Mouse (Mus musculus) embryonic stem cell, embryonic (primary cell): Measurements from ENCODE around the gene Ikzf4.

Experiments used
- CTCF ChIA-PET, 4 experiments: fragments of 300-600 bp in 2 of 4; fragments of 350-600 bp in 2 of 4; sonication (Branson Sonifier 250); formaldehyde crosslinking; loops; one replicate each; lab custom pipeline; 2022; ENCODE audit warnings: inconsistent platforms in 2 of 4; lab: Charles Lee
- POLR2A ChIA-PET, 4 experiments: fragments of 300-600 bp in 2 of 4; fragments of 350-600 bp in 2 of 4; sonication (Branson Sonifier 250); formaldehyde crosslinking; loops; one replicate each; lab custom pipeline; 2022; ENCODE audit warnings: antibody characterized with exemption in 4 of 4, inconsistent platforms in 1 of 4; lab: Charles Lee

Ikzf4 gene

GRCm38 (mm10) chr10:128602470-128603128, 43.2 kb downstream of the Ikzf4 start:
- POLR2A ChIA-PET: interaction anchor here in 2 of 4 experiments (0.6 to 9.1 kb wide), 18 partner anchors 9 to 304 kb away, joined by 3 to 76 read pairs (median 4); partner anchors contain the start of genes Esyt1 (in 2 of the 2), Cdk2 (in 1 of the 2), Myl6 (in 1 of the 2) and Pan2 (in 1 of the 2)
- CTCF ChIA-PET: interaction anchor here (0.6 to 2.4 kb wide), 6 partner anchors 10 to 47 kb away, joined by 3 to 8 read pairs (median 4); no protein-coding TSS in a partner anchor

GRCm38 (mm10) chr10:128601499-128601898, 44.3 kb downstream of the Ikzf4 start:
- CTCF ChIA-PET: interaction anchor here (0.6 to 2.4 kb wide), 10 partner anchors 9 to 95 kb away, joined by 3 to 8 read pairs (median 6); partner anchors contain the start of genes Erbb3 (in 1 of the 4), Rab5b (in 1 of the 4) and Suox (in 1 of the 4)
- POLR2A ChIA-PET: interaction anchor here in 3 of 4 experiments (0.7 to 9.1 kb wide), 19 partner anchors 8 to 878 kb away, joined by 3 to 76 read pairs (median 5); partner anchors contain the start of genes Pa2g4 (in 2 of the 3), Erbb3 (in 1 of the 3), Esyt1 (in 1 of the 3) and Rps26 (in 1 of the 3)

GRCm38 (mm10) chr10:128598476-128598875, 47.3 kb downstream of the Ikzf4 start:
- CTCF ChIA-PET: interaction anchor here in 2 of 4 experiments (0.6 to 0.7 kb wide), 4 partner anchors 14 to 505 kb away, joined by 4 read pairs; no protein-coding TSS in a partner anchor

DNA sequence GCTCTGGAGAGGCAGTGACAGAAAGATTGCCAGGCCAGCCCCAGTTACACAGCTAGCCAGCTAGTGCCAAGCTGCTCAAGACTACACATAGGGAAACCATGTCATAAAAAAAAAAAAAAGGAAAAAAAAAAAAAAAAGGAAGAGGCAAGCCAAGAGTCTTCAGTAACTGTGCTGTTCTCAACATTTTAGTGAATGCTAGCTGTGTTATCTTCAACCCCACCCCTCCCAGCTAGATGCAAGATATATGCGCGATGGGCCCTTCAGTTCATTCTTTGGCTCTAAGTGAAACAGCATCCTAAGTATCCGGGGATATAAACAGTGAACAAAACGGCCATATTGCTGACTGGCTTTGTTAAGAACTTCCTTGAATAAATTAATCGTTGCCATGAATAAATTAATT, 53.0 kb downstream of the Ikzf4 start:
- ChIA-PET POLR2A (interaction anchor here in 3 of 4 experiments (0.6 to 5.3 kb wide), 14 partner anchors 8 to 323 kb away, joined by 3 to 28 read pairs (median 4); partner anchors contain the start of genes Nabp2 (in 1 of the 3), Pa2g4 (in 1 of the 3), Rnf41 (in 1 of the 3) and Stat2 (in 1 of the 3)), CTCF (interaction anchor here in 3 of 4 experiments (0.6 to 1.0 kb wide), 8 partner anchors 8 to 271 kb away, joined by 3 to 12 read pairs (median 4); no protein-coding TSS in a partner anchor)

More at GRCm38 (mm10) chr10:128598476-128598875, 47.3 kb downstream of the Ikzf4 start:
- POLR2A ChIA-PET: interaction anchor here in 3 of 4 experiments (0.6 to 9.1 kb wide), 5 partner anchors 25 to 100 kb away, joined by 3 to 76 read pairs (median 4); partner anchors contain the start of genes Esyt1 (in 1 of the 3), Myl6b (in 1 of the 3), Pa2g4 (in 1 of the 3) and Rps26 (in 1 of the 3)

GRCm38 (mm10) chr10:128591436-128591835, 54.4 kb downstream of the Ikzf4 start:
- ChIA-PET CTCF (interaction anchor here in 2 of 4 experiments (1.1 to 1.2 kb wide), 2 partner anchors 21 to 25 kb away, joined by 3 to 4 read pairs; partner anchors contain the start of gene Pa2g4 (in 1 of the 2)), POLR2A (interaction anchor here in 3 of 4 experiments (1.3 to 5.3 kb wide), 5 partner anchors 10 to 44 kb away, joined by 4 to 28 read pairs (median 5); partner anchors contain the start of genes Pa2g4 (in 1 of the 3) and Zc3h10 (in 1 of the 3))

GRCm38 (mm10) chr10:128590193-128590690, 55.5 kb downstream of the Ikzf4 start:
- ChIA-PET POLR2A (interaction anchor here (0.5 to 5.3 kb wide), 29 partner anchors 11 to 333 kb away, joined by 3 to 28 read pairs (median 4); partner anchors contain the start of genes Pa2g4 (in 3 of the 4), Zc3h10 (in 2 of the 4), Coq10a (in 1 of the 4) and Esyt1 (in 1 of the 4)), CTCF (interaction anchor here (0.5 to 2.3 kb wide), 55 partner anchors 9 to 1755 kb away, joined by 3 to 14 read pairs (median 4); partner anchors contain the start of genes Nabp2 (in 2 of the 4), Pa2g4 (in 2 of the 4), Rnf41 (in 2 of the 4) and Ankrd52 (in 1 of the 4))

DNA sequence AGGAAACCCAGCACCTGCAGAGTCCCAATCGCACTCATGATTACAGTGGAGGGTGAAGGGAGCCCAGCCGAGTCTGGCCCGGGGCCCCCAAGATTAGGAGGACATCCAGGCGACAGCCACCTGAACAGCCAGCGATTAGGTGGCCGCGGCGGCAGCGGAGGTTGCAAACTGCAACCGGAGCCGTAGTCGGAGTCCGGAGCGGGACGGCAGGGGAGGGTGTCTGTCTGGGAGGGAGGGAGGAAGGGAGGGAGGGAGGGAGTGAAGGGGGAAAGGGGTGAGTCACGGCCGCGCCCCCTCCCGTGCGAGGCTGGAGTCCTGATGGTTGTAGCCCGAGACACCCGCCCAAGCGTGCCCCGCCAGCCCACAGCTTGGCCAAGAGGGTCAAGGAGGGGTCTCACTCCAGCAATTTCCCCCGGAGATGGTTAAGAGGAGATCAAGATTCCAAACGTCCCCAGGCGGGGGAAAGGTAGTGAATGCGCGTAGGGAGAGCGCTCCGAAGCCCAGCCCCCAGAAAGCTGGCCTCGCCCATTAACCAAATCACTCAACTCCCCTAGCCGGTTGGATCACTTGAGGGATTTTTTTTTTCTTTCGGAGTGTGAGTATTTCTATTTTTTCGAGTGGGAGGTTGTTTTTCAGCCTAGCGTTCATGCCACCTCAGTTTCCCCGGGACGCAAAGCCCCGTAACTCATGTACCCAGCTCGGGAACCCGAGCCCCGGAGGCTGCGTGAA, 56.2 kb downstream of the Ikzf4 start, which contains the start of gene Erbb3:
Gene Erbb3 (minus strand): TSS at position 189 of the 729 bp plus-strand sequence.
- CTCF ChIA-PET: interaction anchor here (0.5 to 2.3 kb wide), 50 partner anchors 10 to 1756 kb away, joined by 3 to 14 read pairs (median 4); partner anchors contain the start of genes Nabp2 (in 2 of the 4), Pa2g4 (in 2 of the 4), Rnf41 (in 2 of the 4) and Ankrd52 (in 1 of the 4)

GRCm38 (mm10) chr10:128588775-128589463, 56.9 kb downstream of the Ikzf4 start:
- ChIA-PET CTCF (interaction anchor here in 1 of 4 experiments (1.9 to 2.3 kb wide), 3 partner anchors 16 to 178 kb away, joined by 9 to 14 read pairs (median 10); partner anchors contain the start of genes Nabp2, Pa2g4 and Rnf41), POLR2A (interaction anchor here in 2 of 4 experiments (0.6 to 5.3 kb wide), 8 partner anchors 11 to 63 kb away, joined by 3 to 28 read pairs (median 8); partner anchors contain the start of genes Pa2g4 (in 2 of the 2), Esyt1 (in 1 of the 2) and Zc3h10 (in 1 of the 2))

More for the DNA sequence above, 56.2 kb downstream of the Ikzf4 start, which contains the start of gene Erbb3:
- POLR2A ChIA-PET: interaction anchor here (0.5 to 5.3 kb wide), 29 partner anchors 12 to 333 kb away, joined by 3 to 28 read pairs (median 4); partner anchors contain the start of genes Pa2g4 (in 3 of the 4), Zc3h10 (in 2 of the 4), Esyt1 (in 1 of the 4) and Rab5b (in 1 of the 4)

DNA sequence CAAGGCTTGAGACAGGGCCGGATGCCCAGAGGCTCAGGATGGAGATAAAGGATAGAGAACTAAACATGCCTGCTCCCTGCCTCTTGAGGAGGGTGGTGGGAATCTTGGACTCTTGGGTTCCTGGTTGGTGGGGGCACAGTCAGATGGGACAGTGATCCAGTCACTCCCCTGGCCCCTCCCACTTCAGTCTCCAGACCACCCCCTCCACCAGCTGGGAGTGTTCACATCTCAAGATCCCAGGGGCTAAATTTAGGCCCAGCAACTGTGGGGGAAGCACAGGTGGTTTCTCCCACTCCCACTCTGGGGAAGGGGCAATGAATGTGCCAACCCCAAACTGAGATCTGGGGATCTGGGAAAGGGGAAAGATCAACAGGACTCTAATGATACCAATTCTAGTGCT, 57.7 kb downstream of the Ikzf4 start:
- CTCF ChIA-PET: interaction anchor here in 1 of 4 experiments (1.2 kb wide), 1 partner anchor 25 kb away, joined by 3 read pairs; no protein-coding TSS in a partner anchor
- POLR2A ChIA-PET: interaction anchor here in 3 of 4 experiments (0.6 to 5.3 kb wide), 8 partner anchors 12 to 126 kb away, joined by 3 to 28 read pairs (median 5); partner anchors contain the start of gene Pa2g4 (in 3 of the 3)

DNA sequence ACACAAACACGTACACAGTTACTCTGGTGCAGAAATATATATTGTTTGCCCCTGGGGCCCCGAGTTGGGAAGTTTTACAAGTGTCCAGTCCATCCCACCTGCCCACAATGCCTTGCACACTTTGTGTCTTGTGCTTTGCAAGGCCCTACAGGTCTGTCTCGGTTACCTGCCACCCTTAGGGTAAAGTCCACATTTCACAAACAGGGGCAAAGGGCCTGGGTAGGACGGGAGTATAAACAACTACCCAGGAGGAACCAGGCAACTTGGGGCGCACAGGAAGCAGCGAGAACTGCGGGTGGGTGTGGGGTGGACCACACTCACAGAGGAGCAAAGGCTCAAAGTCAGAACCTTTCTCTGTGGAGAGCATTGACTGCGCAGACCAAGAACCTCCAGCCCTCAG, 58.1 kb downstream of the Ikzf4 start:
- ChIA-PET CTCF (interaction anchor here in 1 of 4 experiments (1.2 kb wide), 1 partner anchor 25 kb away, joined by 3 read pairs; no protein-coding TSS in a partner anchor), POLR2A (interaction anchor here in 3 of 4 experiments (1.0 to 3.0 kb wide), 12 partner anchors 11 to 126 kb away, joined by 3 to 16 read pairs (median 5); partner anchors contain the start of genes Pa2g4 (in 3 of the 3), Rab5b (in 1 of the 3) and Zc3h10 (in 1 of the 3))

- ChIA-PET POLR2A (interaction anchor here in 3 of 4 experiments (0.5 to 3.0 kb wide), 23 partner anchors 9 to 496 kb away, joined by 3 to 16 read pairs (median 4); partner anchors contain the start of genes Pa2g4 (in 3 of the 3), Zc3h10 (in 2 of the 3), Baz2a (in 1 of the 3) and Cdk2 (in 1 of the 3)), CTCF (interaction anchor here in 3 of 4 experiments (0.6 to 1.2 kb wide), 5 partner anchors 12 to 496 kb away, joined by 3 to 4 read pairs (median 3); partner anchors contain the start of gene Baz2a (in 1 of the 3))
These were observed 58.7 kb downstream of the Ikzf4 start for GRCm38 (mm10) chr10:128587120-128587519.

- CTCF ChIA-PET: interaction anchor here in 3 of 4 experiments (0.6 to 1.1 kb wide), 5 partner anchors 12 to 496 kb away, joined by 3 to 4 read pairs (median 3); partner anchors contain the start of gene Baz2a (in 1 of the 3)
- POLR2A ChIA-PET: interaction anchor here (0.6 to 3.0 kb wide), 21 partner anchors 9 to 495 kb away, joined by 3 to 16 read pairs (median 4); partner anchors contain the start of genes Pa2g4 (in 3 of the 4), Zc3h10 (in 2 of the 4), Baz2a (in 1 of the 4) and Rab5b (in 1 of the 4)
These were observed 59.2 kb downstream of the Ikzf4 start for GRCm38 (mm10) chr10:128586546-128586945.

DNA sequence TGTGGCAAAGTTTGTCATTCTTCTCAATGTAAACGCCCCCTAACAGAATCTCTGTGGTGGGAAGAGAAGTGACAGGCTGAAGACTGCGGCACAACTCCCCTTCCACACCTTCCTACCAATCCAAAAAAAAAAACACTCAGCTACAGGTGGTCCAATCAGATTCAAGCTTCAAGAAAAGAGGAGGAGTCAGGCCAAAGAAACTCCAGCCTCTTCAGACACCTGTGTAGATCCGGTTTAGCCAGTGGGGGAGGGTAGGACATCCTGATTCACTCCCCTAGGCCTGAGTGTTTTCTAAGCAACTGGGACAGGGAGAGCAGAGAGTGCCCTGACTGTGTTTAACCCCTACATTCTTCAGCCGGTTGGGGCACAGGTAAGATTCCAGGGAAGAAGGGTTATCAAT, 61.4 kb downstream of the Ikzf4 start:
- ChIA-PET POLR2A (interaction anchor here in 3 of 4 experiments (0.5 to 3.7 kb wide), 89 partner anchors 9 to 639 kb away, joined by 3 to 88 read pairs (median 4); partner anchors contain the start of genes Pa2g4 (in 3 of the 3), Zc3h10 (in 3 of the 3), Cnpy2 (in 2 of the 3) and Esyt1 (in 2 of the 3)), CTCF (interaction anchor here (0.5 to 2.8 kb wide), 28 partner anchors 10 to 329 kb away, joined by 3 to 13 read pairs (median 5); partner anchors contain the start of genes Esyt1 (in 1 of the 4), Myl6 (in 1 of the 4), Myl6b (in 1 of the 4) and Nabp2 (in 1 of the 4))

- POLR2A ChIA-PET: interaction anchor here in 3 of 4 experiments (0.5 to 3.7 kb wide), 66 partner anchors 9 to 638 kb away, joined by 3 to 88 read pairs (median 6); partner anchors contain the start of genes Pa2g4 (in 3 of the 3), Zc3h10 (in 3 of the 3), Esyt1 (in 2 of the 3) and Bloc1s1 (in 1 of the 3)
- CTCF ChIA-PET: interaction anchor here (0.5 to 2.8 kb wide), 19 partner anchors 9 to 330 kb away, joined by 3 to 13 read pairs (median 5); partner anchors contain the start of genes Esyt1 (in 1 of the 4), Myl6 (in 1 of the 4), Myl6b (in 1 of the 4) and Pa2g4 (in 1 of the 4)
These were observed 62.1 kb downstream of the Ikzf4 start for GRCm38 (mm10) chr10:128583644-128584043.
